Mouse (Mus musculus) heart, adult 8-10 months (tissue): ENCODE results near the gene Adsl. TPM values are rescaled to one million over a fixed set of nuclear protein-coding genes. Genes with fewer than 3 reads are reported as not detected.
"Not testable (repeated sequence)": the region's sequence is repeated elsewhere in the genome, so short reads cannot be mapped to it uniquely, and the experiment has no call there.

Experiments used
- DNase-seq: peaks from one replicate; pipeline ENCODE4 v3.0.0; 2022; ENCODE audit warnings: low spot score
- total RNA-seq, 4 experiments: library from RNA; stranded (reverse); gene quantifications; 2 replicates each; pipeline ENCODE4 v1.2.4; 2022

The Adsl gene
- total RNA-seq = 10 to 100 TPM; 73.6 to 84.8 (median 76.1) TPM

- DNase-seq = peak; percentile 84
Observed at GRCm38 (mm10) chr15:80948145-80949135, at the start of gene Adsl. Gene Adsl, plus strand, starts transcription at chr15:80948490.

GRCm38 (mm10) chr15:80899806-80900205, 48.5 kb upstream of the Adsl start:
- DNase-seq = no peak

DNA sequence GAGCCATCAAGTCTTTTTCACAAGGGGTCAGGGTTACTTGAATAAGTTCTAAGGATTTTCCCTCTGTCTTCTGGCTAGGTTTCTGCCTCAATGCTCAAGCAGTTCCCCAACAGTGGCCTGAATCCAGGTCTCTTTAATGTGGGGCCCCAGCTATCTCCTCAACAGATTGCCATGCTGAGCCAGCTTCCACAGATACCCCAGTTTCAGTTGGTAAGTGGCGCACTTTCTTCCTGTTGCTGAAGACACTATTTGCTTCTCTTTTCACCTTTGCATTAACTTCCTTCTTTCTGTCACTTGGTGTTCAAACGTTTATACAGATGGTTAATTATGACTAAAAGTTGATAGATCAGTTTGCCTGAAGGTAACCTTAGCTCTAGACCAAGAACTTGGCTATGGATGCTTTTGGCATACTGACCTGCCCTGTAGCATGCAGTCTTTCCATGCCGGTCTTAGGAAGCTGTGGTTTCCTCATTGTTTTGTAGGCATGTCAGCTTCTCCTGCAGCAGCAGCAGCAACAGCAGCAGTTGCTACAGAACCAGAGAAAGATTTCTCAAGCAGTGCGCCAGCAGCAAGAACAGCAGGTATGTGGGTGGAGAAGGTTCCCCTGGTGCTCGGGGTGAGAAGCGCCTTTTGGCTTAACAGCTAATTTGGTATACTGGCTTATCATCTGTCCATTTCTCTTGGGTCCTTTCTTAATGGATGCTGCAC, 46.3 kb upstream of the Adsl start:
- no peak for DNase-seq

DNA sequence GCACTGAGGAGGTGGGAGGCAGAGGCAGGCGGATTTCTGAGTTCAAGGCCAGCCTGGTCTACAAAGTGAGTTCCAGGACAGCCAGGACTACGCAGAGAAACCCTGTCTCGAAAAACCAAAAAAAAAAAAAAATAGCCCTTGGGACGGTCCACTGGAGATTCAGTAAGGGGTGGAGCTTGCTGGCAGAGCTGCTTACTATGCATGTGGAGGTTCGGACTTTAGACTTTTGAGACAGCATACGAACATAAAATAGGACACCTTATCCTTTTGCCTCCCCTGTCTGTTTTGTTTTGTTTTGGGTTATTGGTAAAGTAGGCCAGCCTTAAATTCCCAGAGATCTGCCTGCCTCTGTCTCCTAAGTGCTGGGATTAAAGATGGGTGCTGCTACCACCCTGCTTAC, 43.5 kb upstream of the Adsl start:
- DNase-seq = not testable (repeated sequence)

DNA sequence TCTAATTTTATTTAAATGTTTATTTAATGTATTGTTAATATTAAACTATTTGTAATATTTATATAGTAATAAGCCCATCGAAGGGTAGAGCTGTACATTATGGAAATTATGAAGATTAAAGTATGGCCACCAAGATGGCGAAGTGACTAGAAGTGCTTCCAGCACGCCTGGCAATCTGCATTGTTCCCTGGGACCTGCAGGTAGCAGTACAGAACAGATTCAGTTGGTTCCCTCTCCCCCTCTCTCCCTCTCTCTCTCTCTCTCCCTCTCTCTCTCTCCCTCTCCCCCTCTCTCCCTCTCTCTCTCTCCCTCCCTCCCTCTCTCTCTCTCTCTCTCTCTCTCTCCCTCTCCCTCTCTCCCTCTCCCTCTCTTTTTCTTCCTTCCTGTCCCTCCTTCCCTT, 38.1 kb upstream of the Adsl start:
- DNase-seq = no peak

GRCm38 (mm10) chr15:80910790-80911531, 37.3 kb upstream of the Adsl start:
- no peak for DNase-seq

DNA sequence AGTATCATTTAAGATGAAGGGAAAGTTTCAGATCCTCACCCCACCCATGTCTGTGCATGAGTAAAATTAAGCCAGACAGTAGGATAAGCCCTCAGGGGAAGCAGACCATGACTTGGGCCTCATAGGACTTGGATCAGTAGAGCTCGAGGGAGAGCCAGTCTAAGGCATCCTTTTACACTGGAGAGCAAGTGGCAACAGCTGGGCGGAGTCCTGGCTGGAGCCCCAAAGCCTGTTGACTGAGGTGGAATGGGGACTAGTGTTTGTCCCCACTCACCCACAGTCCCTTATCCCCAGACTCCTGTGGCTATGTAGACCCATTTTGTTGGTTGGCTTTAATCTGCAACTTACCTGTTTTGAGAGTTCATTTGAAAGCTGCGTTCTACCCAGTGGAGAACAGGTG, 36.1 kb upstream of the Adsl start:
- DNase-seq = no peak

DNA sequence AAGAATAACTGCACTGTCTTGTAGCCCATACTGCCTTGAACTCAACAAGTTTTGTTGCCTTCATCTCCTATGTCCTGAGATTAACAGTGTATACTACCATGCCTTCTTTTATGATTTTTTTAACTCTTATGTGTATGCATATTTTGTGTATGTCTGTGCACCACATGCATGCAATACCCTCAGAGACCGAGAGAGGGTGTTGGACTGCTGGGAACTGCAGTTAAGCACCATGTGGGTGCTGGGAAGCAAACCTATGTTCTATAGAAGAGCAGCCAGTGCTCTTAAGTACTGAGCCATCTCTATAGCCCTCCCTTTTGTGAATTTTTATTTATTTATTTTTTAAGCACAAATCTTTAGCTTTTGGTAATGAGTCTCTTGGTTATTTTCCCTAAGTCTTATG, 34.5 kb upstream of the Adsl start:
- DNase-seq = no peak

DNA sequence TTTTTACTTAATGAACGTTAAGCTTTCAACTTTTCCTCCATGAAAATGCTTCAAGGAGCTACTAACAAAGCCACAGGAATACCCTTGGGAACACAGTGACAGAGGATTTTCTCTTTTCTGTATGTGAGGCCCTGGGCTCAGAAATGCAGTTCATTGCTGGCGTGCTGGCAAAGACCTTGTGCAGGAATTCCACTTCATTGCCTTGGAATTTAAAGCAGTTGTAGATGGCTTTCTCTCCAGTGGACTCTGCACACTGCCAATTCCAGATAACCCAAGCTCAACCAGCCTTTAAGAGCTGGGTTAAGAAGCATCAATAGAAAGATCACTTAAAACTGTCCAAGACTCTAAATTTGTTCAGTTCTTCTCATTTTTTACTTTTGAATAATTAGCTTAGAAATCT, 32.4 kb upstream of the Adsl start:
- DNase-seq = no peak

GRCm38 (mm10) chr15:80916621-80917020, 31.7 kb upstream of the Adsl start:
- no peak for DNase-seq

- no peak for DNase-seq
Observed at GRCm38 (mm10) chr15:80920346-80920745, 27.9 kb upstream of the Adsl start.

DNA sequence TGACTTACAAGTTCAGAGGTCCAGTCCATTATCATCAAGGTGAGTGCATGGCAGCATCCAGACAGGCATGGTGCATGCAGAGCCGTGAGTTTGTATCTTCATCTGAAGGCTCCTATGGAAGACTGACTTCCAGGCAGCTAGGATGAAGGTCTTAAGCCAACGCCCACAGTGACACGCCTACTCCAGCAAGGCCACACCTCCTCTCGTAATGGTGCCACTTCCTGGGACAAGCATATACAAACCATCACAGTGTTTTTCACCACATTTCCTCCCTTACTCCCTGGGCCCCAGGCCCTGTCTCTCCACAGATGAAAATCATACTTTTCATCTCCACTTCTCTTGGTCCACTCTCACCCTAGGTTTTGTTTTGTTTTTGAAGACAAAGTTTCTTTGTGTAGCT, 26.5 kb upstream of the Adsl start:
- DNase-seq = no peak

DNA sequence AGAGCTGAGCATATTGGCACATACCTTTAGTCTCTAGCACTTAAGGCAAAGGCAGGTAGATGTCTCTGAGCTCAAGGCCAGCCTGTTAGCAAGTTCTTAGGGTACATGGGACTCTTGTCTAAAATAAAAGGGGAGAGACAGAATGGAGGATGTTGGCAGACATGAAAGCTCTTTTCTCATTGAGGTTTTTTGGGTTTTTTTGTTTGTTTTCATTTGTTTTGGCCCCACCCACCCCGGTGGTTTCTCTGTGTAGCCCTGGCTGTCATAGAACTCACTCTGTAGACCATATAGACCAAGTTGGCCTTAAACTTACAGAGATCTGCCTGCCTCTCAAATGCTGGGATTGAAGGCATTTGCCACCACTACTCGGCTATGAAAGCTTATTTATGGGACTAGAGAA, 24.1 kb upstream of the Adsl start:
- DNase-seq = no peak

- DNase-seq = no peak
Observed at GRCm38 (mm10) chr15:80928811-80929355, 19.4 kb upstream of the Adsl start.

DNA sequence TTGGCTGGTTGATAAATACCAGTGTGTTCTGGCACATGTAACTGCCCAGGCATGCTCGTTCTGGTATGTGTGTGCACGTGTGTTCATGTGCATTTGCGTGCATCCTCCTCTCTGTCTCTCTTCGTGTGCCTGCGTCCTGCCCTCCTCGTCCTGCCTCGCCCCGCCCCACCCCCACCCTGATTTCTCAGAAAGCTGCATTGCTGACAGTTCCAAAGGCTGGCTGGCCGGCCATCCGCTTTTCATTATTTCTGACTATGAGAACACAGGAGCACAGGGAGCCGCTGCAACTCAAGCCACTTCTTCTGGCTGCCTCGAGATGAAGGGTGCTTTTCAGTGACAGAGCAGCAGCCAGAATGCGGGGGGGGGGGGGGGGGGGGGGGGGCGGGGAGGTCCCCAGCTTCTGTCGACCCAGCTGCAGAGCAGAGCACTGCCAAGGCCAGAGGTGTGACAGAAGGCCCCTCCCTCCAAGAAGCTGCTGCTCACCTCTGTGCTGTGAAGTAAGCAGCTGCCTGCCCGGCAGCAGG, 18.2 kb upstream of the Adsl start:
- DNase-seq = no peak

DNA sequence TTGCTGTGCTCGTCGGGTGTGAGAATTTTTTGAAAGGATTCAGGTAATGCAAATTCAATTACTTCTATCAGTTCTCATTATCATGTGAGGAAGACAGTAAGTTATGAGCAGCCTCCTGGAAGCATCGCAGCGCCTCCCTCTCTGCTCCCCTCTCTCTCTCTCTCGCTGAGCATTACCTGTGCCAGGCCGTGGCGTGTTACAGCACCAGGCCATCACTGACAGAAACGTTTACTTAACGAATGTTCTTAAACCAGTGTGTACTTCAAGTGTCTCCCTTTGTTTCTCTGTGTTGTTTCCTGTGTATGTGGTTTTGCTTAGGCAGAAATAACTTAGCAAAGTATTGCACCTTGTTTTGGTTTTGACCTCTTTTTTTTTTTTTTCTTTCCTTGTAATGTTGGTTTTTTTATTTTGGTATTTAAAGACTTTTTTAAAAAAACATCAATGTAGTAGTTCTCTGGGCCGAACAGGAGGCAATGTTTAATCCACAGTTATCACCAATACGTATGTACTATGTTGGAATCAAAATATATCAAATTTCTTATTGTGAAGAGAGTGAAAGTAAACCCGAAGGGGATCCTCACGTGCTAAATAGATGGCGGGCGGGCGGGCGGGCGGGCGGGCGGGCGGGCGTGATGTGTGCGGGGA, 17.5 kb upstream of the Adsl start:
- DNase-seq = not testable (repeated sequence)

DNA sequence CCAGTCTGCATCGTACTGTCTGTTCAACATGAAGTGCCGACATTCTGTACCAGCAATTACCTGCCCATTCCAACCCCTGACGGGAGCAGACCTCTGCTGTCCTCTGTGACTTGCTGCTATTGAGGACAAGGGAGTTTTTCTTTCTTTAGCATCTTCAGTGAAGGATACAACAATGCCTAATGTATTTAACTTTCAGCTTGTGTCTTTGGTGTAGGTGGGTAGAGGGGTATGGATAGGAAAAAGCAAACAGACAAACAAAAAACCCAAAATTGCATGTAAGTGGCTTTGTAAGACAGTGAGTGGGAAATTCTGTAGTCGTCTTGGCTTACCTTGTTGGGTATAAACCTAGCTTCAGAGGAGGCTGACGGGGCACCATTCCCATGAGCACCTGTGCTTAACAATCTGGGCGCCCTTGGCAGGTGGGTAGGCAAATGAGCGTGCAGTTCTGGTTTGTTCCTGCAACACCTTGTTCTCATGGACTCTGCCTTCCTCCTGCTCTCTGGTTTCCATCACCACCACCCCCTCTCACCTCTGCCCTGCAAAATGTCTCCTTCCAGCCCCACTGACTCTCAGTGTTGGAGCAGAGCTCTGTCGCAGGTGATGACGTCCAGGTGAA, 16.8 kb upstream of the Adsl start:
- no peak for DNase-seq

DNA sequence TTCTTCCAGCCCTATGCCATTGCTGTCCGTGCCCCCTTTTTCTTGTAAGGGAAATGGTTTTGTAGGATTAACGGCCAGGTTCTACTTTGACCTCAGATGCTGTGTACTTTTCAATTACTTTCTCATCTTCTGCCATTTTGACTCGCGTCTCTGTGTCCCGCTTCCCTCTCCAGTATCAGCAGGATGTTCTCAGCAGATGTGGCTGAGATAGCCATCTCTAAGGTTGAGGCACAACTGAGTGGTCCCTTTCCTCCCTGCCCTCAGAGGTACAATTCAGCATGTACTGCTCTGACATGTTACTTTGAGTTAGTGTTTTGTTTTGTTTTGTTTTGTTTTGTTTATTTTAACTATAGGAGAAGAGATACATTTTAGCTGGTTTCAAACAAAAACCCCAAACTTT, 13.4 kb upstream of the Adsl start:
- DNase-seq = no peak

DNA sequence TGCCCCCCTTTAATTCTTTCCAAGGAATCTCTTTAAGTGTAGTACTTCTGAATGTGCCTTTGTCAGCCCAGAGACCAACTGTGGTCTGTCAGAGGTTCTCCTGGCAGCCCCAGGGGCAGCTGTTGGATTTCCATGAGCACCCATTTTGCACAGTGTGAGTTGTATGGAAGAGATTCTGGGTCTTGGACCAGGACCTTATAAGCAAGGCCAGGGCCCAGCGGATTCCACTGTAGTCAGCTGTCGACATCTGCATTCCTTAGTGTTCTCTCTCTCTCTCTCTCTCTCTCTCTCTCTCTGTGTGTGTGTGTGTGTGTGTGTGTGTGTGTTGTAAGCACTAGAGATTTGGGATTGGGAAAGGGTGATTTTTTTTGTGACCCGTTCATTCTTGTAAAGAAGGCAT, 11.6 kb upstream of the Adsl start:
- DNase-seq = no peak

GRCm38 (mm10) chr15:80938615-80939014, 9.7 kb upstream of the Adsl start:
- DNase-seq = no peak

- DNase-seq = no peak
Observed at GRCm38 (mm10) chr15:80939401-80939800, 8.9 kb upstream of the Adsl start.
